Mouse (Mus musculus) granulocyte monocyte progenitor cell, adult 5-6 weeks (primary cell): ENCODE data around the gene Secisbp2. TPM values are rescaled to one million over a fixed set of nuclear protein-coding genes. Genes with fewer than 3 reads are reported as not detected.

ENCODE experiments used
- ATAC-seq: replicated peaks from 2 replicates; pipeline ENCODE4 v1.8.0; 2016; ENCODE audit warnings: mild to moderate bottlenecking, moderate TSS enrichment, inconsistent platforms; ENCODE audit not compliant: poor library complexity, severe bottlenecking
- total RNA-seq, 2 experiments: library from RNA; stranded (forward) in 1 of 2; stranded (reverse) in 1 of 2; fragments of 200-712, 200-1000 nt in 1 of 2; fragments of >200 nt in 1 of 2; fragmentation: Nextera tagmentation in 1 of 2; gene quantifications; 2 replicates each; pipeline ENCODE4 v1.2.3; 2014 to 2017

The Secisbp2 gene
- total RNA-seq, 2 experiments from 2014 or later, result 19.6 to 26.2 TPM

GRCm38 (mm10) chr13:51725926-51726574 lies 74.6 kb downstream of the Secisbp2 start:
- ATAC-seq, result no peak

GRCm38 (mm10) chr13:51727364-51727763 lies 75.9 kb downstream of the Secisbp2 start:
- ATAC-seq, result no peak

- peak; percentile 18; the same call in 1 of the 2 replicates for ATAC-seq
These were observed 78.4 kb downstream of the Secisbp2 start for GRCm38 (mm10) chr13:51729887-51730361.

GRCm38 (mm10) chr13:51731474-51731873 lies 80.0 kb downstream of the Secisbp2 start:
- ATAC-seq, result no peak

GRCm38 (mm10) chr13:51732097-51732664 lies 80.7 kb downstream of the Secisbp2 start:
- ATAC-seq, result no peak

Other genes starting within 250 kb of the Secisbp2 start
- gene S1pr3, start 243.1 kb upstream of the Secisbp2 start, total RNA-seq (2014; fragmentation: Nextera tagmentation), result 16.4 and 18.7 TPM in 2 replicates
- 8.9 and 9.8 TPM in 2 replicates for gene S1pr3, start 243.1 kb upstream of the Secisbp2 start, total RNA-seq (2017)
- not detected in 2 replicates for gene Shc3, start 82.3 kb upstream of the Secisbp2 start, total RNA-seq (2014; fragmentation: Nextera tagmentation)
- not detected in 2 replicates for gene Shc3, start 82.3 kb upstream of the Secisbp2 start, total RNA-seq (2017)
- 271 and 351 TPM in 2 replicates for gene Cks2, start 6.5 kb upstream of the Secisbp2 start, total RNA-seq (2014; fragmentation: Nextera tagmentation)
- gene Cks2, start 6.5 kb upstream of the Secisbp2 start, total RNA-seq (2017), result 247 and 266 TPM in 2 replicates
- 31.5 and 32.8 TPM in 2 replicates for gene Sema4d, start 142.1 kb downstream of the Secisbp2 start, total RNA-seq (2014; fragmentation: Nextera tagmentation)
- 8.3 and 9.9 TPM in 2 replicates for gene Sema4d, start 142.1 kb downstream of the Secisbp2 start, total RNA-seq (2017)
- gene Gadd45g, start 195.0 kb downstream of the Secisbp2 start, total RNA-seq (2014; fragmentation: Nextera tagmentation), result 0.60 and 1.8 TPM in 2 replicates
- gene Gadd45g, start 195.0 kb downstream of the Secisbp2 start, total RNA-seq (2017), result 3.3 and 7.0 TPM in 2 replicates